Mouse (Mus musculus): ENCODE measurements around the gene Itgb2l. TPM values are rescaled to one million over a fixed set of nuclear protein-coding genes. Genes with fewer than 3 reads are reported as not detected.

Itgb2l gene
- total and polyA plus RNA-seq, 2 experiments from 2014 or later, result 1.3 TPM; not detected in 1

DNA sequence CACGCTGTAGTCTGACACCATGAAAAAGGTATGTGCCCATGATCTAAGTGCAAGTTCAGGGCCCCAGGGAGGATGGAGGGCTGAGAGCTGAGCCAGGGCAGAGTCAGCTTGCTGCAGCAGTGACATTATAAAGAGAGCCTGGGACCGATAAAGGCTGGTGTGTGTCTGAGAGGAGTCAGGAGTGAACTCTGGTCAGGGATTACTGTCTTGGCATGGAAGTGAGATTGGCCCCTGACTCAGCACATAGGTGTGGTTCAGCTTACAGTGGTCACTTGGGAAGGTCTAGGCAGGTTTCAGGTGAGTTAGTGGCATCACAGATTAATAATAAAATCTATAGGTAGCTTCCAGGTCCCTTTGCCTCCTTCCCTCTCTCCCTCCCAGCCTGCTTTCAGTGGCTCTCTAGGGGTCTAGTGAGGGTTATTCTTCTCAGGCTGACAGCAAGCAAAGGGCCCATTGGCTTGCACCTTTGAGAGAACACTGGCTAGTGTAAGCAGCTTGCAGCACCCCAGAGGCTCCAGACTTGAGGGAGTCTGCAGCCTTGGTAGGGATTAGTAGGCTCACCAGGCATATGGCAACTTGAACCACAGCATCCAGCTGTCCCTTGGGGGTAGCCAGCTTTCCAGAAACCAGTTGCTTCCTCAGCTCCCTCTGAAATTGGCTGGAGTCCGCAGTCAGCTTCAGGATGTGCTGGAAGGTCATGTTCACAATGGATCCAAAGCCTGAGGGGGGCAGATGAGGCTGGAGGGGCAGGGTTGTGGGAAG, 9.2 kb downstream of the Itgb2l start:
- Histone ChIP-seq H3K27ac (no peak overlapping the region), H3K27me3 (ENCODE audit: insufficient read depth, low read length) (no peaks in the 10 kb centered on the region), H3K9me3 (ENCODE audit: low read length) (no peaks in the 10 kb centered on the region), H3K4me1 (ENCODE audit: insufficient read depth, low read length) (no peaks in the 10 kb centered on the region), H3K4me2 (ENCODE audit: low read depth, low read length) (no peak overlapping the region), H3K4me3 (ENCODE audit: low read length) (no peak overlapping the region), H3K36me3 (ENCODE audit: insufficient read depth, low read length) (no peaks in the 10 kb centered on the region), H3K9ac (replicated peaks; ENCODE audit: low read length) (no peak overlapping the region)
- WGBS, result 82% methylated on average over 3 of the region's 3 CpGs
- no peak for DNase-seq (ENCODE audit: low spot score)
- TF ChIP-seq CTCF (IDR thresholded peaks at IDR 0.05; ENCODE audit: low read depth), result no peak
- ATAC-seq, result no peak

DNA sequence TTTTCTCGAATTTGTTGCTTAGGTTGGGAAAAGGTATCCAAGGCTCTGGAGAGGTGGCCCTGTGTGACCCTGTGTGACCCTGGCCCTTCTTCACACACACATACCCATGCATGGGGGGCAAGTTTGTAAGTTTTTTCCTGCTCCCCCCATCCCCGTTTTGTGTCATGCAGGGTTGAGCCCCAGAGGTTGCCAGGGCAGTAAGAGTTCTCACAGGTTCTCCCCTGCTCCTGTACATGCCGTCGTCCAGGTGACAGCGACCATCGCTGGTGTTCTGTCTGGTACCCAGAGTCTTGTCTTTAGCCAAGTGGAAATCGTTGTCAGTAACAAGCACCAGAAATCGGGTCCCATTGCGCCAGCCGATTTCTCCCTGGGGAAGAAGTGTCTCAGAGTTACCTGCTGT, 10.2 kb downstream of the Itgb2l start:
- Histone ChIP-seq H3K27ac (no peak overlapping the region), H3K9me3 (ENCODE audit: low read length) (no peaks in the 10 kb centered on the region), H3K4me2 (ENCODE audit: low read depth, low read length) (no peak overlapping the region), H3K27me3 (ENCODE audit: insufficient read depth, low read length) (no peaks in the 10 kb centered on the region), H3K4me3 (ENCODE audit: low read length) (no peak overlapping the region), H3K36me3 (ENCODE audit: insufficient read depth, low read length) (no peaks in the 10 kb centered on the region), H3K4me1 (ENCODE audit: insufficient read depth, low read length) (no peaks in the 10 kb centered on the region), H3K9ac (replicated peaks; ENCODE audit: low read length) (no peak overlapping the region)
- TF ChIP-seq CTCF (IDR thresholded peaks at IDR 0.05; ENCODE audit: low read depth), result no peak
- ATAC-seq (no peak), DNase-seq (ENCODE audit: low spot score) (no peak)
- WGBS, result 86% methylated on average over 10 of the region's 10 CpGs

DNA sequence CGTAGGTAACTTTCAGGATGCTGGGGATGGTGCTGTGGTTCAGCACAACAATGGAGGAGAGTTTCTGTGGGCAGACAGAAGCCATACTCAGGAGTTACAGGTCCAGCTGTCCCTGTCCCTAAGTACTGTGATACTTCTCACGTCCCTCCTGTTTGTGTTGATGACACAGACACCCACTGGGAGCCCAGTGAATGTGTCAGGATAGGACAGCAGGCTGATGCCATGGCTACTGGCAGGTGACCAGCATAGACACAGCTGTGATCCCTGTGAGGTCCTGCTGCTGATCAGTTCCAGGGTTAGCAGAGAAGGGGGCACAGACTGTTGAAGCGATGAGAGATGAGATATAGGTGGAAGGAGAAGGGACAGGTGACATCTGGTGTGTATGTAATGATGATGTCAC, 14.4 kb downstream of the Itgb2l start:
- ATAC-seq (no peak), DNase-seq (ENCODE audit: low spot score) (no peak)
- Histone ChIP-seq H3K9ac (replicated peaks; ENCODE audit: low read length) (no peak overlapping the region), H3K4me1 (ENCODE audit: insufficient read depth, low read length) (no peaks in the 10 kb centered on the region), H3K36me3 (ENCODE audit: insufficient read depth, low read length) (no peaks in the 10 kb centered on the region), H3K27me3 (ENCODE audit: insufficient read depth, low read length) (no peaks in the 10 kb centered on the region), H3K4me2 (ENCODE audit: low read depth, low read length) (no peak overlapping the region), H3K4me3 (ENCODE audit: low read length) (no peak overlapping the region), H3K27ac (no peak overlapping the region), H3K9me3 (ENCODE audit: low read length) (no peaks in the 10 kb centered on the region)
- 55% methylated on average over 3 of the region's 3 CpGs for WGBS
- TF ChIP-seq CTCF (IDR thresholded peaks at IDR 0.05; ENCODE audit: low read depth), result no peak

DNA sequence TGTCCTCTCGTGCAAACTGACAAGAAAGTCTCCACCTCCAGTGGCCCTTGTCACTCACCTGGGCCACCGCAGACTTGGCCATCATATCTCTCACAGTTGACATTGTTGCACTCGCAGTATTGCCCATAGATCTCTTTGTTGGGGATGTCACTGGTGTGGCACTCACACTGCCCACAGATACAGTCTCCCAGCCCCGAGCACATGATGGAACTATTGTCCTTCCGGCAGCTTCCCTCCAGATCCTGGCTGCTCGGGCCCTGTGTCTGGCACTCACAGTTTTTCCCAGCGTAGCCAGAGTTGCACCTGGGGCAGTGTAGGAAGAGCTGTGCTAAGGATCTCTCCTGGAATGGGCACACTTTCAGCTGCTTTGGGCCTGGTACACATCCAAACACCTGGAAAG, 16.7 kb downstream of the Itgb2l start:
- no peaks in the 10 kb centered on the region for H3K27me3 ChIP-seq (ENCODE audit: insufficient read depth, low read length)
- no peaks in the 10 kb centered on the region for H3K36me3 ChIP-seq (ENCODE audit: insufficient read depth, low read length)
- no peak overlapping the region for H3K9ac ChIP-seq (replicated peaks; ENCODE audit: low read length)
- no peak for DNase-seq (ENCODE audit: low spot score)
- no peak for TF ChIP-seq CTCF (IDR thresholded peaks at IDR 0.05; ENCODE audit: low read depth)
- no peak overlapping the region for H3K4me3 ChIP-seq (ENCODE audit: low read length)
- no peaks in the 10 kb centered on the region for H3K4me1 ChIP-seq (ENCODE audit: insufficient read depth, low read length)
- ATAC-seq, result no peak
- H3K9me3 ChIP-seq (ENCODE audit: low read length), result no peaks in the 10 kb centered on the region
- no peak overlapping the region for H3K27ac ChIP-seq
- H3K4me2 ChIP-seq (ENCODE audit: low read depth, low read length), result no peak overlapping the region
- 86% methylated on average over 7 of the region's 7 CpGs for WGBS

DNA sequence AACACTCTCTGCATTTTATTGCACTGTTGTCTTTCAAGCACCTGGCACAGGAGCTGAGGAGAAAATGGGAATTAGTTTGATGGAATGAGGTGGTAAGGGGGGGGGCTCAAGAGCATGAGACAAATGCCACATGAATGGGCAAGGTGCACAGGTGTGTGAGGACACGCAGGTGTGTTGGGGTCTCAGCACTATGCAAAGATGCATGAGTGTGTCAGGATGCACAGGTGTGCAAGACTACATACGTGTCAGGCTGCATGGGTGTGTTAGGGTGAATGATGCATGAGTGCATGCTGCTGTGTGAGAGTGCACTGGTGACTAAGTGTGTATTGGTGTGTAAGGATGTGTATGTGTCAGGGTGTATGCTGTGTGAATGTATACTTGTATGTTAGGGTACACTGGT, 18.4 kb downstream of the Itgb2l start:
- ATAC-seq, result no peak
- H3K27ac ChIP-seq, result no peak overlapping the region
- H3K4me3 ChIP-seq (ENCODE audit: low read length), result no peak overlapping the region
- TF ChIP-seq CTCF (IDR thresholded peaks at IDR 0.05; ENCODE audit: low read depth), result no peak
- no peaks in the 10 kb centered on the region for H3K4me1 ChIP-seq (ENCODE audit: insufficient read depth, low read length)
- DNase-seq (ENCODE audit: low spot score), result no peak
- no peak overlapping the region for H3K9ac ChIP-seq (replicated peaks; ENCODE audit: low read length)
- no peaks in the 10 kb centered on the region for H3K27me3 ChIP-seq (ENCODE audit: insufficient read depth, low read length)
- WGBS, result 88% methylated on average over 2 of the region's 2 CpGs
- H3K9me3 ChIP-seq (ENCODE audit: low read length), result no peaks in the 10 kb centered on the region
- no peak overlapping the region for H3K4me2 ChIP-seq (ENCODE audit: low read depth, low read length)
- H3K36me3 ChIP-seq (ENCODE audit: insufficient read depth, low read length), result no peaks in the 10 kb centered on the region

DNA sequence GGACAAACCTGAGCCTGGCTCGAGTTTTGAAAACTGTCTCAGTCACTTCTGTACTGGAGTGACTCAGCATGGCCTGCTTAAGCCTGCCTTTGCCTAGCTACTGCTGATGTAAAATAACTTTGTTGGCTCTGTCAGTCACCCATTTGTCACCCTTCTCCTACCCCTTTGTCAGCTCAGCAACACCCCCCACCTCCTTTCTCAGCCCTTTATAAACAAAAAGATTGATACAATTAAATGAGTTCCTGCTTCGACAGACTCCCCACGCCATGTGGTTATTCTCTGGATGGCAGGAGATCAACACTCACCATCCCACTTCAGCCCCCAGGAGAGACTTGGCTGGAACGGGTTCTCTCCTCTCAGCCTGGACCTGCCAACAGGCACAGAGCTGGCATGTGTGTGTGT, 35.4 kb downstream of the Itgb2l start:
- 11% methylated on average over 4 of the region's 4 CpGs for WGBS
- H3K27me3 ChIP-seq (ENCODE audit: insufficient read depth, low read length), result no peaks in the 10 kb centered on the region
- no peaks in the 10 kb centered on the region for H3K4me1 ChIP-seq (ENCODE audit: insufficient read depth, low read length)
- peak; percentile 59 for DNase-seq (ENCODE audit: low spot score)
- H3K9ac ChIP-seq (replicated peaks; ENCODE audit: low read length), result no peak overlapping the region
- H3K36me3 ChIP-seq (ENCODE audit: insufficient read depth, low read length), result no peaks in the 10 kb centered on the region
- no peaks in the 10 kb centered on the region for H3K9me3 ChIP-seq (ENCODE audit: low read length)
- H3K4me3 ChIP-seq (ENCODE audit: low read length), result no peak overlapping the region
- peak; percentile 75 for ATAC-seq
- H3K27ac ChIP-seq, result no peak overlapping the region
- no peak for TF ChIP-seq CTCF (IDR thresholded peaks at IDR 0.05; ENCODE audit: low read depth)
- H3K4me2 ChIP-seq (ENCODE audit: low read depth, low read length), result no peak overlapping the region

DNA sequence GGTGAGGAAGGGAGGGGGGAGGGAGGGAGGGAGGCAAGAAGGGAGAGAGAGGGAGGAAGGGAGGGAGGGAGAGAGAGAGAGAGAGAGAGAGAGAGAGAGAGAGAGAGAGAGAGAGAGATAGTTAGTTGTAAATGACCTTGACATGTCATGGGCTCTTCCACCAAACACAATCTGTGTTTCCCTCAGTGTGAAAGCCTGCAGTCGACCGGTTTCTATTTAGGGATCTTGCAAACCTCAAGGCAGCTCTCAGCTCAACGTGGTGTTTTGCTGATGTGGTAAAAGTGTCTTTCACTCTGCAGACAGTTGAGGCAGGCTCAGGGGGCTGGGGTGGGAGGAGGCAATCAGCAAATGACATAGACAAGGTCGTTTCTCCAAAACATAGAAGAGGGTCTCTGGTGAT, 37.1 kb downstream of the Itgb2l start:
- DNase-seq (ENCODE audit: low spot score), result no peak
- Histone ChIP-seq H3K27me3 (ENCODE audit: insufficient read depth, low read length) (no peaks in the 10 kb centered on the region), H3K4me2 (ENCODE audit: low read depth, low read length) (no peak overlapping the region), H3K27ac (no peak overlapping the region), H3K36me3 (ENCODE audit: insufficient read depth, low read length) (no peaks in the 10 kb centered on the region), H3K9me3 (ENCODE audit: low read length) (no peaks in the 10 kb centered on the region), H3K4me1 (ENCODE audit: insufficient read depth, low read length) (no peaks in the 10 kb centered on the region), H3K9ac (replicated peaks; ENCODE audit: low read length) (no peak overlapping the region), H3K4me3 (ENCODE audit: low read length) (no peak overlapping the region)
- WGBS, result 64% methylated on average over 4 of the region's 4 CpGs
- TF ChIP-seq CTCF (IDR thresholded peaks at IDR 0.05; ENCODE audit: low read depth), result no peak
- no peak for ATAC-seq

All from hindbrain, postnatal 0 days (tissue).